Mouse (Mus musculus) cerebellum, postnatal 4 days (tissue): Measurements from ENCODE around the gene Zfhx3.

Source experiments
- DNase-seq, 2 experiments: peaks; one replicate each; pipeline ENCODE4 v3.0.0; 2022; ENCODE audit warnings: low spot score in 2 of 2, mixed read lengths in 1 of 2

Gene Zfhx3

DNA sequence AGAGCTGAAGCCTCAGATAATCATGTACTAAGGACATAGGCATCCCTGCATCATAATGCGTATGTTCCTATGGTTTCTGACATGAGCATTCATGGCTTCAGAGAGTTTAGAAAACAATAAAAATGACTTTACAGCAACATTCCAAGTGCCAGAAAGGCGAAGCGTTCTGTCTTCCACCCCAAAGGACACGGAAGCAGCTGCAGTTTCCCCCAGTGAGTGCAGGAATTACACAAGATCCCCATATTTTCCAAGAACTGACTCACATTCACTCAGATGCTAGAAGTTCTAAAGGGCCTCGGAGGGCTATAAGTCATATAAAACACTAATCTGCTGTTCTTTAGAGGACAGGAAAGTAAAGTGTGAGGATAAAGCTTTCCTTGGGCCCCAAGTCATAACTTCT lies 75.3 kb downstream of the Zfhx3 start:
- no peak for DNase-seq

DNA sequence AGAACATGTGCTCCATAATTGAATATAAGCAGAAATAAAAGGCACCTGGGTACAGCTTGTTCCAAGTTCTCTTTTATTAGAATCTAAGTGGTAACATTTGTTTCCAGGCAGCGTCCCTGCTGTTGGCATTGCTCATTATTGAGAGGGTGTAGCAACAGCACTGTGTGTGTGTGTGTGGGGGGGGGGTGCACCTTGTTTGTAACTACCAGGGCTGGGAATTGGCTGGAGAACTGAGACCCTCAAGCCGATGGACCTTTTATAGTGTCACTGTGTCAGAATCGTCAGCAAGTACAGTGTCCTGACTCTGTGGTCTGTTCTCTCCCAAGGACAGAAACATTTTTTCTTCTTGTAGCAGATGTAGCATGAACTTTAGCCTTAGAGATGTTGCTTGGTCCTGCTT lies 77.2 kb downstream of the Zfhx3 start:
- DNase-seq = no peak

GRCm38 (mm10) chr8:108022404-108022803 lies 80.0 kb downstream of the Zfhx3 start:
- DNase-seq = no peak

DNA sequence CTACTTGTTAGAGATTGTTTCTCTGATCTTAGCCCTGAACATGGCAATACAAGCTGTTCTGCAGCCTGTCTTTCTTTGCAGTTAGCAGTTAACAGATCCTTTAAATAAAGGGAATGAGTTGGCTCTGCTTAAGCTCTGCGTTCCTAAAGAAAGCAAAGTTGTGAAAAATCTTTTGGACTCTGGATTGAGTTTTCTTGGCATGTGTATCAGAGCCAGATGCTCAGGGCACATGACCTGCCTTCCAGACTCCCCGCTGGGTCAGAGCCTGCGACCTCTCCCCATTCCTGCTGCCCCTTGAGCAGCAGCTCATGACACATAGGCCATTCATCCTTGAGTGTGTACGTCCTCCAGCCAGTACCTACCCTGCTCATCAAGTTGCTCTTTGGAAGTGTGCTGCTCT lies 81.9 kb downstream of the Zfhx3 start:
- no peak for DNase-seq

- no peak for DNase-seq
Observed at GRCm38 (mm10) chr8:108025249-108025648, 82.8 kb downstream of the Zfhx3 start.

GRCm38 (mm10) chr8:108026557-108027440 lies 84.4 kb downstream of the Zfhx3 start:
- DNase-seq = no peak

DNA sequence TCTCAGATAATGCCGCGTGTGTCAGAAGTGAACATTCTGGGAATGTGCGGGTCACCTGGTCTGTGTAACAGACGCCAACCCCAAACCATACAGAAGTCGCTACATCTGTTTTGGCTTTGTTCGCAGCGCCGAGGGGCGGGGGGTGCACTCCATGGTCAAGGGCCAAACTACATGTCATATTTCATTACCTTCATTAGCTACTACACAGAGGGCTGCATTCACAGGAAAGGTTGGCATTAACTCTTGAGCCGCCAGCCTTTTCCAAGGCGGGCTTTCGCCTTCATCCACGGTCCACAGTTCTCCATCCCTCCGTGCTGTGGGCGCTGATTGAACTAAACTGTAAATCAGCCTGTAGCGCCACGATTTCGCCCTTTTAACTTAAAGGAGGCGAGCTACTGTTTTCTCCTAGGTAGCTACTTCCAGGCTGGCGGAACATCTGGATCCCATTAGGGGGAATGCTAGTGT lies 85.1 kb downstream of the Zfhx3 start:
- DNase-seq = no peak

DNA sequence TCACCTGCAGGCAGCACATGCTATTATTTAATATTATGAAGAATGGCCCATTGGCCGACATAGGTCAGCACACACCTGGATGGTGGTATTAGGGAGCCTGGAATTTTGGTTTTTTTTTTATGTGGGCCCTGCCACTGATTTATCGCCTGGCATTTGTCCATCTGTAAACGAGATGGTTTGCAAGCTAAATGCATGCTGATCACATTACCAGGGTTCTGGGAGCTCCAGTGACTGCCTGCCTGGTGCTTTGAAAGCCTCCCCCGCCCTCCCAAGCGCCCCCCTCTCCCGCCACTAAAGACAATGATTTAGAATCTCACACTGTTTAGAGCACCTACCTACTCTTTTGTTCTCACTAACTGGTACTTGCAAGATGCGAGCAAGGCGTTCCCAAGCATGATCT lies 86.0 kb downstream of the Zfhx3 start:
- no peak for DNase-seq

DNA sequence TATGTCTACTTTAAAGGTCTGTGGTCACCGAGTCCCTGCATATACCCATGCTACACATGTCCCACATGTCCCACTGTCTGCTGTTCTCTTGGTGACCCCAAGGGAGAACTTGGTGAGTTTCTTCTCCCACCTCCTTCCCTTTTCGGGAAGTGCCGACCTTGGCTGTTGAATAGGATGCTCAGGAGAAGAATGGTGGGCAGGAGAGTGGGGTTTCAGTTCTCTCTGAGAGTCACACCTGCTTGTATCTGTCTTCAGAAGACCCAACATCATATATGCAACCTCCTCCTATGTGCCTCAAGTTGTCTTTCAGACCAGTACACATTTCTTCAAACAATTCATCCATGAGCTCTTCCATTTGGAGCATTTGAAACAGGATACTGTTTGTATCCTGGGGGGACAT lies 88.7 kb downstream of the Zfhx3 start:
- DNase-seq = no peak

- DNase-seq = no peak
Observed at GRCm38 (mm10) chr8:108034070-108034469, 91.6 kb downstream of the Zfhx3 start.

DNA sequence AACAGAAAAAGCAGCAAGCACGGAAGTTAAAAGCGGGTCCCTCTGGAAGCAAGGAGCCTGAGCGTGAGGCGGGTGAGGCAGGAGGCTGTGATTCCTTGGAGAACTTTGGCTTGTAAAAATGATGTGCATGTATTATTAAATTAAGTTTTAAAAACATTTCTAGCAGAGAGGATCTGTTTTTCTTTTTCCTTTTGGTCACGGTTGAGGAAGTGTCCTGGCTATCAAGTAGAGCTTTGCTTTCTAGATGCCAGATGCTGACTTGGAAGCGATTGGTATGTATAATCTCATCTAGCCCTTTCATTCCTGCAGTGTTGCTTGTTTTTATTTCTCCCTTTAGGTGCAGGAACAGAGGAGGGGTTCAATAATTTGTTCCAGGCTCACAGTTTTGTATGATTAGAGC lies 92.3 kb downstream of the Zfhx3 start:
- DNase-seq = no peak

DNA sequence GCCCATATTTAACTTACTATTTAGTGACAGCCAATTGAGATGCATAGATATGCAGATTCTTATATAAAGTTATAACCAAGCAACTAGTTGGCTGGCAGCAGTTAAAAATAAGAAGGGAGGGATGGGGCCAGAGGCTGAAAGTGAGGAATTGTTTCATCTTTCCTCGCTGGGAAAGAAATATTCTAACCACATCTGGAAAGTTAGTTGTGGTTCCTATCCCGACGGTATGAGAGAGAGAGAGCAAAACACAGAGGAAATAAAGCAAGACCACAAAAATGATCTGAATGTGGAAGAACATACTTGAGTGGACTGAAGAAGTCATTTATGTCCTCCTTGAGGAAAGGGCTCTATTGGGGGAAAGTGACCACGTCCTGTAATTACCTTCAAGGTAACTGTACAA lies 101.2 kb downstream of the Zfhx3 start:
- no peak for DNase-seq

- no peak for DNase-seq
Observed at GRCm38 (mm10) chr8:108044185-108044584, 101.7 kb downstream of the Zfhx3 start.

DNA sequence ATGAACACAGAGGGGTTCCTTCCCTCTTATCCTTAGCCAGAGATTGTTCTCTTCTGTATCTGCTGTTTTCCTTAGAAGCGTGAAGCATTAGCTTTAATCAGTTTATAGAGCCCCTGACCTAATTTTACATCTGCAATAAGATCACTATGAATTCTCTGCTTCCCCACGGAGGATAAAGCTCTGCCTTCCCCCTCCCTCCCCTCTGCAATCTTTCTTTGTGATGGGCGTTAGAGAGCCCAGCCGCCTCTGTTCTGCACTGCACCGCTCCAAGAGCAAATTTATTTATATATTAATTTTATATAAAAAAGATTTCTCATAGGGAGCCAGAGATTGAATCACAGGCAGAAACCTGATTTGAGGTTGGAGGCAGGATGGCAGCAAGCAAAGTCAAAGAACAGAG lies 113.8 kb downstream of the Zfhx3 start:
- DNase-seq = no peak

DNA sequence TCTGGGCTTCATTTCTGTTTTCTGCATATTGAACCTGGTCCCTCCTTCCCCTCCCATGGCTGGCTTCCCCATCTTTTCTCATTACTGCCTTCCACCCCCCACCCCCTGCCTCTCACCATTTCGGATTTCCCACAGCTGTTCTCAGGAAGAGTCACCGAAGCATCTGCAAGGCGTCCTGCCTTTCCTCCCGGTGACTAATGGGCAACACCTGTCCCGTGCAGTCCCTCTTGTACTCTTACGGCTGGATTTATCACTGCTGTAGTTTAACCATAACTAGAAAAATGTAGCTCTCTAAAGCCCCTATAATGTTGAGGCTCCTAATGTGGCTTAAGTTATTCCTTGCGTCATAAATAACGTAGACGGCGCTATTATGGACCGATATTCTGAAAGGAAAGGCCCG lies 119.5 kb downstream of the Zfhx3 start:
- no peak for DNase-seq

DNA sequence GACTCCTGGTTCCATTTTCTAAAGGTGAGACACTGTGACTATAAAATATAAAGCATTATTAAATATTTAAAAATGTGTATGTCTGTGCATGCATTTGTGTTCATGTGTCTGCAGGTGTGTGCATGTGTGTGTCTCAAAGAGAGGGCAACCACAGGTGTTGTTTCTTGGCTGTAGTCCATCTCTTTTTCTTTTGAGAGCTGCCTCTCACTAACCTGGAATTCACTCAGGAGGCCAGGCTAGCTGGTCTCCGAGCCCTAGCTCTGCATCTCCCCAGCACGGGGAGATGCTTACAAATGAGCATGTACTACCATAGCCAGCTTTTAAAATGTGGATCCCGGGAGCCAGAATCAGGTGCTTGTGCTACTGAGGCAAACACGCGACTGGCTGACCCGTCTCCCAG lies 124.7 kb downstream of the Zfhx3 start:
- DNase-seq = no peak

GRCm38 (mm10) chr8:108068195-108068594 lies 125.8 kb downstream of the Zfhx3 start:
- no peak for DNase-seq

DNA sequence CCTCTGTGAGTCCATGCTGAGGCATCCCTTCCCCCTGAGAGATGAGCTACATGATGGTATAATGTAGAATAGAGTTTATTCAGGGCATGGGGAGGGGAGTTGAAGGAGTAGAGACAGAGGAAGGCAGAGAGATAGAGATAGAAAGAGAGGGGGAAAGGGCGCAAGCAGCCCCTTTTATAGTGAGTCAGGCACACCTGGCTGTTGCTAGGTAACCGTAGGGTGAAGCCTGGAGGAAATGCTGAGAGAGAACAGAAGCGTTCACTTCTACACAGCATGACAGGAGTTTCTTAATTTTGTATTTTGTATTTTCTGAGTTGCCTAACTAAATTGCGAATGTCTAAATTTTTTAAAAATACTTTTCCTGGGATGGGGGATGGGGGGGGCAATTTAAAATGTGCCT lies 128.0 kb downstream of the Zfhx3 start:
- DNase-seq = no peak

DNA sequence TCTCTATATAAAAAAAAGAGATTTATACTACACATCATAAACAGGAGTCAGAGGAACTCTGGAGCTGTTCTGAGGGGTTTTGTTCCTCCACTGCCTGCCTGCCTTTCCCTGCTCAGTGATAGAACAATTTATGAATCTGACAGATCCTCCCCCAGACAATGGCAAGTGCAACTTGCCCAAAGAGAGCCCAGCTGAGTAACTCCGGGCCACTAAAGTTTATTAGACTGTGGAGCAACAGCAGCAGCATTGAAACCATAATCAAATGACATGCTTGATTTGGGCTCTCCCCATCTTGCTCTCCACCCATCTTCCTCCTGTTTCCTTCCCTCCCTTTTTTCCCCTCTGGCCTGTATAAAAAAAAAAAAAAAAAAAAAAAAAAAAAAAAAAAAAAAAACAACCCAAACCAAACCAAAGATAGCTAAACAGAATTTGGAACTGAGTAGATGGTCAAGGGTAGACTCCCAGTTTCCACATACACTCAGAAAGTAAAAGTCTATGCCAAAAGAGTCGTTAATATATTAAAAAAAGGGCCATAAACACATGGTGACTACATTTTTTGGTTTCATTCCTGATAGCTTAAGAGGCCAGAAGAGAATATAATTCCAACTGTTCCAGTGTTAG lies 129.8 kb downstream of the Zfhx3 start:
- DNase-seq = no peak

- DNase-seq = no peak
Observed at GRCm38 (mm10) chr8:108072853-108073252, 130.4 kb downstream of the Zfhx3 start.

GRCm38 (mm10) chr8:108075176-108075575 lies 132.7 kb downstream of the Zfhx3 start:
- DNase-seq = no peak

GRCm38 (mm10) chr8:108078726-108079125 lies 136.3 kb downstream of the Zfhx3 start:
- no peak for DNase-seq

- no peak for DNase-seq
Observed at GRCm38 (mm10) chr8:108086913-108087312, 144.5 kb downstream of the Zfhx3 start.
